In the genomic region with DNA sequence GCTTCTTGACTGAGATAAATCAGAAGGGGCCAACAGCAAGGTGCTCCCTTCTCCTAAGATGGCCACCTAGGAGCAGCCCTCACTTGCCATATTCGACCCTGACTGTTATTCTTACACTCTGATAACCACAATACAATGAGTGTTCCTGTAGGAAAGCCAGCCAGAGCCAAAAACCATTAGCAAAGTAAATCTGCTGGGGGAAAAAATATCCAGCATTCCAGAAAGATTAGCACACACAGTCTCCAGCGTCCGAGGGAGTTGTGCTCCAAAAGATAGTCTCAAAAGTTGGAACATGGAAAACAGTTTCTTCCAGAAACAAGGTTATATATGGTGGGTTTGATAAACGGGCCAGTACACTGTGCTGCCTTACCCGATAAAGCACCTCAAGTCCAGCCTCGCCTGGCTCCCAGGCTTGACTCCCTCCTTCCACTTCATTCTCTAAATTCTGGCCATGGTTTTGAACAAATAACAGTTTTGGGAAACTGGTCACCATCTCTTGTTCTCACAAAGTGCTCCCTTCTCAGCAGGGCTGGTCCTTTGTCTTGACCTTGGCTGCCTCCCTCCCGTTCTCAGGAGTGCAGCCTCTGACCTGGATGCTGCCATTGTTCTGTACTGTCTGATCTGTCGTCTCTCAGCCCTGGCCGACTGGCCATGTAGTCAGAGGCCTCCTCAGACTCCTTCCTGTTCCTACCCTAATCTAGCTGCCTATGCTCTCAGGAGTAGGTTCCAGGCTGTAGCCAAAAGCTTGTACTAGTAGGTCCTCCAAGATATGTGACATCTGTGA, we compare ENCODE assay signal across 15 mouse cellular contexts. TPM values are rescaled to one million over a fixed set of nuclear protein-coding genes. Genes with fewer than 3 reads are reported as not detected.
DNase-seq lines count a peak whose midpoint lies in the region; ATAC-seq and TF ChIP-seq lines count a peak whose summit lies in the region.
"Had no signal": no experiment of that assay in that cellular context is flagged by ENCODE, and none has a peak within 500 bp of the region (broad histone marks: within the 10 kb centered on the region; RNA-seq: fewer than 3 reads in every experiment).

No protein-coding gene starts in this region.

- ATAC-seq in lung, embryonic 15.5 days (ENCODE audit: borderline replicate concordance, extremely low read depth, low FRiP score, low TSS enrichment): no peak
- ATAC-seq in heart, embryonic 15.5 days (replicated peaks; ENCODE audit: insufficient number of reproducible peaks, insufficient read depth, low FRiP score, low read depth): peak; percentile 23
- no peak for ATAC-seq in midbrain, embryonic 14.5 days (ENCODE audit: low FRiP score, low TSS enrichment)
- ATAC-seq in hindbrain, embryonic 14.5 days (ENCODE audit: low FRiP score): no peak

- TF ChIP-seq EP300 in heart, adult 2 months (IDR thresholded peaks at IDR 0.05; ENCODE audit: insufficient read depth, low read depth, low read length): peak; percentile 57; the same call in 1 of the 2 replicates

- no peak overlapping the region for H3K4me2 ChIP-seq in lung, embryonic 15.5 days
- no peak overlapping the region for H3K4me2 ChIP-seq in heart, embryonic 15.5 days
- H3K4me2 ChIP-seq in midbrain, embryonic 14.5 days (ENCODE audit: low read length): no peak overlapping the region
- H3K4me2 ChIP-seq in hindbrain, embryonic 14.5 days (replicated peaks): no peak overlapping the region

- intact Hi-C loops in heart, adult 2 months (cut with DNase I): no loop called here

- peak overlapping the region; percentile 46 for H3K27ac ChIP-seq in lung, embryonic 15.5 days
- H3K27ac ChIP-seq in heart, adult 2 months: peak overlapping the region; percentile 62
- peak overlapping the region; percentile 79 for H3K27ac ChIP-seq in heart, embryonic 15.5 days
- H3K27ac ChIP-seq in small intestine, adult 2 months (ENCODE audit: insufficient read depth, low read depth, low read length): 0 out of 2 replicates have a peak overlapping the region, but pooled peaks have one; percentile 18
- H3K27ac ChIP-seq in midbrain, embryonic 14.5 days (replicated peaks; ENCODE audit: low read depth, low read length): no peak overlapping the region
- no peak overlapping the region for H3K27ac ChIP-seq in hindbrain, embryonic 14.5 days

- 49% methylated on average over 9 of the region's 9 CpGs for WGBS in lung, embryonic 15.5 days
- 16% methylated on average over 9 of the region's 9 CpGs for WGBS in heart, adult 2 months
- 36% methylated on average over 9 of the region's 9 CpGs for WGBS in heart, embryonic 15.5 days
- 72% methylated on average over 9 of the region's 9 CpGs for WGBS in small intestine, adult 2 months
- 72% methylated on average over 9 of the region's 9 CpGs for WGBS in midbrain, embryonic 14.5 days
- WGBS in hindbrain, embryonic 14.5 days: 75% methylated on average over 9 of the region's 9 CpGs

- H3K9ac ChIP-seq in lung, embryonic 15.5 days: no peak overlapping the region
- no peak overlapping the region for H3K9ac ChIP-seq in heart, adult 2 months (ENCODE audit: low read depth, low read length)
- no peak overlapping the region for H3K9ac ChIP-seq in heart, embryonic 15.5 days
- no peak overlapping the region for H3K9ac ChIP-seq in midbrain, embryonic 14.5 days (replicated peaks; ENCODE audit: low read length)
- no peak overlapping the region for H3K9ac ChIP-seq in hindbrain, embryonic 14.5 days

- no peak for TF ChIP-seq CTCF in heart, adult 2 months (IDR thresholded peaks at IDR 0.05)
- no peak for TF ChIP-seq CTCF in small intestine, adult 2 months (IDR thresholded peaks at IDR 0.05; ENCODE audit: extremely low read depth, insufficient read length, insufficient replicate concordance, low read depth, low read length)

- H3K27me3 ChIP-seq in lung, embryonic 15.5 days: no peaks in the 10 kb centered on the region
- no peaks in the 10 kb centered on the region for H3K27me3 ChIP-seq in heart, adult 2 months (ENCODE audit: control insufficient read depth, insufficient read depth, low read length)
- H3K27me3 ChIP-seq in heart, embryonic 15.5 days: no peaks in the 10 kb centered on the region
- H3K27me3 ChIP-seq in small intestine, adult 2 months (ENCODE audit: control insufficient read depth, insufficient read depth, low read length): no peaks in the 10 kb centered on the region
- no peaks in the 10 kb centered on the region for H3K27me3 ChIP-seq in midbrain, embryonic 14.5 days (ENCODE audit: control insufficient read depth, insufficient read depth, low read length)
- no peaks in the 10 kb centered on the region for H3K27me3 ChIP-seq in hindbrain, embryonic 14.5 days (ENCODE audit: control insufficient read depth, insufficient read depth, low read length)

- peaks cover 61% of the 10 kb centered on the region for H3K36me3 ChIP-seq in lung, embryonic 15.5 days
- peaks cover 19% of the 10 kb centered on the region for H3K36me3 ChIP-seq in heart, adult 2 months (ENCODE audit: control insufficient read depth, insufficient read depth, low read length)
- H3K36me3 ChIP-seq in heart, embryonic 15.5 days: peaks cover 64% of the 10 kb centered on the region
- peaks cover 84% of the 10 kb centered on the region for H3K36me3 ChIP-seq in small intestine, adult 2 months (ENCODE audit: control insufficient read depth, insufficient read depth, low read length)
- peaks cover 49% of the 10 kb centered on the region for H3K36me3 ChIP-seq in midbrain, embryonic 14.5 days (ENCODE audit: control insufficient read depth, insufficient read depth, low read length)
- H3K36me3 ChIP-seq in hindbrain, embryonic 14.5 days (replicated peaks; ENCODE audit: control insufficient read depth, insufficient read depth): peaks cover 50% of the 10 kb centered on the region

- H3K79me2 ChIP-seq in heart, adult 2 months (replicated peaks; ENCODE audit: control insufficient read depth, insufficient read depth, low read length): no peaks in the 10 kb centered on the region

- TF ChIP-seq POLR2A in heart, adult 2 months (IDR thresholded peaks at IDR 0.05; ENCODE audit: insufficient read depth, low read depth, low read length): peak; percentile 41; the same call in 1 of the 2 replicates
- TF ChIP-seq POLR2A in small intestine, adult 2 months (IDR thresholded peaks at IDR 0.05; ENCODE audit: low read depth, low read length): no peak

- H3K9me3 ChIP-seq in lung, embryonic 15.5 days: no peaks in the 10 kb centered on the region
- no peaks in the 10 kb centered on the region for H3K9me3 ChIP-seq in heart, embryonic 15.5 days (replicated peaks)
- no peaks in the 10 kb centered on the region for H3K9me3 ChIP-seq in midbrain, embryonic 14.5 days (ENCODE audit: control insufficient read depth, low read length)
- H3K9me3 ChIP-seq in hindbrain, embryonic 14.5 days (ENCODE audit: control insufficient read depth, low read length): no peaks in the 10 kb centered on the region

- peaks cover 70% of the 10 kb centered on the region for H3K4me1 ChIP-seq in lung, embryonic 15.5 days
- peaks cover 37% of the 10 kb centered on the region for H3K4me1 ChIP-seq in heart, adult 2 months (ENCODE audit: control insufficient read depth, insufficient read depth, low read length)
- peaks cover 80% of the 10 kb centered on the region for H3K4me1 ChIP-seq in heart, embryonic 15.5 days (replicated peaks)
- H3K4me1 ChIP-seq in small intestine, adult 2 months (ENCODE audit: control insufficient read depth, insufficient read depth, insufficient read length, low read length): peaks cover 20% of the 10 kb centered on the region
- H3K4me1 ChIP-seq in midbrain, embryonic 14.5 days (ENCODE audit: control insufficient read depth, insufficient read depth, low read length): peaks cover under 1% of the 10 kb centered on the region; the same call in 1 of the 2 replicates
- no peaks in the 10 kb centered on the region for H3K4me1 ChIP-seq in hindbrain, embryonic 14.5 days (replicated peaks; ENCODE audit: control insufficient read depth, insufficient read depth, low read length)

- no peak for DNase-seq in lung, postnatal 4 days
- peak; percentile 44 to 53 for DNase-seq in heart, adult 2 months
- DNase-seq in midbrain, embryonic 14.5 days: no peak
- DNase-seq in hindbrain, embryonic 14.5 days (ENCODE audit: low spot score): no peak
- DNase-seq: cerebellum, adult 2 months; right cerebral cortex, postnatal 25 days had no signal

- H3K4me3 ChIP-seq in lung, embryonic 15.5 days: no peak overlapping the region
- H3K4me3 ChIP-seq in heart, adult 2 months: no peak overlapping the region
- no peak overlapping the region for H3K4me3 ChIP-seq in heart, embryonic 15.5 days
- no peak overlapping the region for H3K4me3 ChIP-seq in small intestine, adult 2 months (ENCODE audit: low read depth, low read length)
- H3K4me3 ChIP-seq in midbrain, embryonic 14.5 days (replicated peaks; ENCODE audit: low read depth, low read length): no peak overlapping the region
- H3K4me3 ChIP-seq in hindbrain, embryonic 14.5 days (replicated peaks; ENCODE audit: low read length): no peak overlapping the region

RNA-seq across cellular contexts. Expression of a gene that starts 10.1 kb away (rescaled TPM):
- polyA plus RNA-seq in lung, embryonic 15.5 days (2015; fragmentation: Nextera tagmentation; extraction: Ambion mirVana): 161 and 167 TPM in 2 replicates
- total RNA-seq in heart, adult 2 months (2021): 10 to 100 TPM; 45.8 to 60.2 TPM
- polyA plus RNA-seq in heart, adult 2 months (2012; rRNA removed): 77.7 and 110 TPM in 2 replicates
- 136 and 173 TPM in 2 replicates for polyA plus RNA-seq in heart, embryonic 15.5 days (2015; fragmentation: Nextera tagmentation; extraction: Ambion mirVana)
- polyA plus RNA-seq in small intestine, adult 2 months (2012; rRNA removed): 104 and 222 TPM in 2 replicates
- 42.1 and 55.7 TPM in 2 replicates for polyA plus RNA-seq in midbrain, embryonic 14.5 days (2014; fragmentation: Nextera tagmentation; extraction: Ambion mirVana)
- polyA plus RNA-seq in hindbrain, embryonic 14.5 days (2014; fragmentation: Nextera tagmentation; extraction: Ambion mirVana): 56.6 and 60.3 TPM in 2 replicates

RNA-seq across cellular contexts. Expression of a gene that starts 13.5 kb away (rescaled TPM):
- polyA plus RNA-seq in lung, embryonic 15.5 days (2015; fragmentation: Nextera tagmentation; extraction: Ambion mirVana): 14.2 and 16.9 TPM in 2 replicates
- total RNA-seq in heart, adult 2 months (2021): under 1 TPM; 0.14 to 0.16 TPM
- 0.50 and 0.94 TPM in 2 replicates for polyA plus RNA-seq in heart, adult 2 months (2012; rRNA removed)
- 2.2 and 4.3 TPM in 2 replicates for polyA plus RNA-seq in heart, embryonic 15.5 days (2015; fragmentation: Nextera tagmentation; extraction: Ambion mirVana)
- polyA plus RNA-seq in small intestine, adult 2 months (2012; rRNA removed): 28.8 and 64.8 TPM in 2 replicates
- polyA plus RNA-seq in midbrain, embryonic 14.5 days (2014; fragmentation: Nextera tagmentation; extraction: Ambion mirVana): 0.09 and 0.14 TPM in 2 replicates
- polyA plus RNA-seq in hindbrain, embryonic 14.5 days (2014; fragmentation: Nextera tagmentation; extraction: Ambion mirVana): 0.16 and 0.24 TPM in 2 replicates

RNA-seq across cellular contexts. Expression of a gene that starts 35.1 kb away (rescaled TPM):
- 0.06 and 0.14 TPM in 2 replicates for polyA plus RNA-seq in lung, embryonic 15.5 days (2015; fragmentation: Nextera tagmentation; extraction: Ambion mirVana)
- under 1 TPM; 0.60 to 0.61 TPM for total RNA-seq in heart, adult 2 months (2021)
- 0.82 and 0.88 TPM in 2 replicates for polyA plus RNA-seq in heart, adult 2 months (2012; rRNA removed)
- polyA plus RNA-seq in heart, embryonic 15.5 days (2015; fragmentation: Nextera tagmentation; extraction: Ambion mirVana): 0.10 and 0.24 TPM in 2 replicates
- polyA plus RNA-seq in small intestine, adult 2 months (2012; rRNA removed): 0.10 and 0.19 TPM in 2 replicates
- polyA plus RNA-seq in midbrain, embryonic 14.5 days (2014; fragmentation: Nextera tagmentation; extraction: Ambion mirVana): 4.6 and 6.2 TPM in 2 replicates
- polyA plus RNA-seq in hindbrain, embryonic 14.5 days (2014; fragmentation: Nextera tagmentation; extraction: Ambion mirVana): 7.2 and 7.9 TPM in 2 replicates
- total RNA-seq: hematopoietic stem cell, adult 5-6 weeks; neutrophil, adult 5-6 weeks had no signal
- polyA plus RNA-seq: liver, embryonic 16.5 days had no signal

RNA-seq across cellular contexts. Expression of a gene that starts 40.5 kb away (rescaled TPM):
- polyA plus RNA-seq in lung, embryonic 15.5 days (2015; fragmentation: Nextera tagmentation; extraction: Ambion mirVana): not detected in 2 replicates
- total RNA-seq in heart, adult 2 months (2021): not detected
- 0.20 and 0.29 TPM in 2 replicates for polyA plus RNA-seq in heart, adult 2 months (2012; rRNA removed)
- polyA plus RNA-seq in heart, embryonic 15.5 days (2015; fragmentation: Nextera tagmentation; extraction: Ambion mirVana): not detected in 2 replicates
- polyA plus RNA-seq in small intestine, adult 2 months (2012; rRNA removed): not detected in 2 replicates
- not detected in 2 replicates for polyA plus RNA-seq in midbrain, embryonic 14.5 days (2014; fragmentation: Nextera tagmentation; extraction: Ambion mirVana)
- not detected in 2 replicates for polyA plus RNA-seq in hindbrain, embryonic 14.5 days (2014; fragmentation: Nextera tagmentation; extraction: Ambion mirVana)
- total RNA-seq: hematopoietic stem cell, adult 5-6 weeks; layer of hippocampus, postnatal 25 days had no signal
- polyA plus RNA-seq: kidney, embryonic 16.5 days; liver, embryonic 16.5 days; stomach, embryonic 14.5 days had no signal

RNA-seq across cellular contexts. Expression of a gene that starts 45.7 kb away (rescaled TPM):
- not detected in 2 replicates for polyA plus RNA-seq in lung, embryonic 15.5 days (2015; fragmentation: Nextera tagmentation; extraction: Ambion mirVana)
- under 1 TPM in 1 of 2 experiments, not detected in 1; 0.27 TPM for total RNA-seq in heart, adult 2 months (2021)
- not detected in 2 replicates for polyA plus RNA-seq in heart, adult 2 months (2012; rRNA removed)
- not detected in 2 replicates for polyA plus RNA-seq in heart, embryonic 15.5 days (2015; fragmentation: Nextera tagmentation; extraction: Ambion mirVana)
- polyA plus RNA-seq in small intestine, adult 2 months (2012; rRNA removed): not detected in 2 replicates
- not detected in 2 replicates for polyA plus RNA-seq in midbrain, embryonic 14.5 days (2014; fragmentation: Nextera tagmentation; extraction: Ambion mirVana)
- not detected in 2 replicates for polyA plus RNA-seq in hindbrain, embryonic 14.5 days (2014; fragmentation: Nextera tagmentation; extraction: Ambion mirVana)
- total RNA-seq: hematopoietic stem cell, adult 5-6 weeks; layer of hippocampus, postnatal 25 days had no signal
- polyA plus RNA-seq: kidney, embryonic 16.5 days; liver, embryonic 16.5 days; stomach, embryonic 14.5 days had no signal

Comparison
In these comparisons a context has a peak if more than half of its experiments do, and no peak if none do; other contexts are left out.
1. H3K27ac ChIP-seq: peak in lung, embryonic 15.5 days (single experiment), heart, adult 2 months (single experiment), heart, embryonic 15.5 days (single experiment) and small intestine, adult 2 months (single experiment); none in midbrain, embryonic 14.5 days (single experiment) and hindbrain, embryonic 14.5 days (single experiment).
2. DNase-seq: peak in heart, adult 2 months (2 of 2); none in lung, postnatal 4 days (0 of 2), midbrain, embryonic 14.5 days (single experiment) and hindbrain, embryonic 14.5 days (single experiment).